Mouse (Mus musculus) CD4-positive helper T cell, adult 2 months (primary cell): ENCODE measurements around the gene Galm.

Source experiments
- DNase-seq: peaks from one replicate; pipeline ENCODE4 v3.0.0-alpha.2; 2012; ENCODE audit warnings: low read depth, missing footprints, low spot score

The Galm gene

GRCm38 (mm10) chr17:80127331-80128251, at the start of gene Galm:
Galm (plus strand) TSS chr17:80127471.
- peak; percentile 71 for DNase-seq

- DNase-seq, result no peak
Measured at GRCm38 (mm10) chr17:80078726-80079125, 48.5 kb upstream of the Galm start.

- DNase-seq, result no peak
Measured at GRCm38 (mm10) chr17:80083223-80083622, 44.0 kb upstream of the Galm start.

GRCm38 (mm10) chr17:80084424-80084823, 42.8 kb upstream of the Galm start:
- no peak for DNase-seq

- DNase-seq, result no peak
Measured at GRCm38 (mm10) chr17:80086591-80086990, 40.7 kb upstream of the Galm start.

- no peak for DNase-seq
Measured at GRCm38 (mm10) chr17:80088168-80088567, 39.1 kb upstream of the Galm start.

GRCm38 (mm10) chr17:80090551-80090950, 36.7 kb upstream of the Galm start:
- DNase-seq, result no peak

- peak; percentile 21 for DNase-seq
Measured at GRCm38 (mm10) chr17:80091879-80092549, 35.3 kb upstream of the Galm start.

- no peak for DNase-seq
Measured at GRCm38 (mm10) chr17:80095254-80095899, 31.9 kb upstream of the Galm start.

GRCm38 (mm10) chr17:80096043-80096719, 31.1 kb upstream of the Galm start:
- peak; percentile 60 for DNase-seq

- DNase-seq, result no peak
Measured at GRCm38 (mm10) chr17:80096720-80097114, 30.6 kb upstream of the Galm start.

GRCm38 (mm10) chr17:80097221-80097620, 30.1 kb upstream of the Galm start:
- DNase-seq, result no peak

- DNase-seq, result no peak
Measured at GRCm38 (mm10) chr17:80099823-80100222, 27.4 kb upstream of the Galm start.

- DNase-seq, result peak; percentile 29
Measured at GRCm38 (mm10) chr17:80105348-80105978, 21.8 kb upstream of the Galm start.

- peak; percentile 65 for DNase-seq
Measured at GRCm38 (mm10) chr17:80112665-80113305, 14.5 kb upstream of the Galm start.

GRCm38 (mm10) chr17:80113468-80113867, 13.8 kb upstream of the Galm start:
- DNase-seq, result no peak

- no peak for DNase-seq
Measured at GRCm38 (mm10) chr17:80120396-80120795, 6.9 kb upstream of the Galm start.

GRCm38 (mm10) chr17:80121833-80122232, 5.4 kb upstream of the Galm start:
- DNase-seq, result no peak

- DNase-seq, result no peak
Measured at GRCm38 (mm10) chr17:80124985-80125750, 2.1 kb upstream of the Galm start.

GRCm38 (mm10) chr17:80126166-80126565, 1.1 kb upstream of the Galm start:
- no peak for DNase-seq
